Mouse (Mus musculus) kidney, embryonic 16.5 days (tissue): ENCODE data around the gene Ccdc3. TPM values are rescaled to one million over a fixed set of nuclear protein-coding genes. Genes with fewer than 3 reads are reported as not detected.
A peak's percentile ranks its signal among the peaks of the same experiment; 100 is the strongest.

Source experiments
- ATAC-seq: fragments of 200-750 bp; cut with Nextera tagmentation; 2 replicates; pipeline ENCODE4 v1.8.0; 2017; ENCODE audit warnings: moderate TSS enrichment; ENCODE audit not compliant: low FRiP score, low TSS enrichment
- H3K27ac ChIP-seq: fragments of 300-500 bp; sonication (generic); 2 replicates; pipeline ENCODE4 v1.5.1; 2014; ENCODE audit warnings: low read length
- H3K27me3 ChIP-seq: fragments of 300-500 bp; sonication (generic); 2 replicates; pipeline ENCODE4 v1.6.1; 2014; ENCODE audit warnings: low read length, control low read depth, mixed read lengths; ENCODE audit not compliant: insufficient read depth
- H3K36me3 ChIP-seq: fragments of 300-500 bp; sonication (generic); 2 replicates; pipeline ENCODE4 v1.6.1; 2014; ENCODE audit warnings: low read length, control low read depth, mixed read lengths; ENCODE audit not compliant: insufficient read depth
- H3K4me1 ChIP-seq: fragments of 300-500 bp; sonication (generic); 2 replicates; pipeline ENCODE4 v1.6.1; 2014; ENCODE audit warnings: low read length, control low read depth, mixed read lengths; ENCODE audit not compliant: insufficient read depth
- H3K4me2 ChIP-seq: fragments of 300-500 bp; sonication (generic); replicated peaks from 2 replicates; pipeline ENCODE4 v1.6.1; 2014; ENCODE audit warnings: low read depth, low read length
- H3K4me3 ChIP-seq: fragments of 300-500 bp; sonication (generic); 2 replicates; pipeline ENCODE4 v1.5.1; 2014; ENCODE audit warnings: mild to moderate bottlenecking, low read length
- H3K9ac ChIP-seq: fragments of 300-500 bp; sonication (generic); replicated peaks from 2 replicates; pipeline ENCODE4 v1.6.1; 2014; ENCODE audit warnings: low read length
- H3K9me3 ChIP-seq: fragments of 300-500 bp; sonication (generic); 2 replicates; pipeline ENCODE4 v1.6.1; 2016; ENCODE audit warnings: low read length, control low read depth
- WGBS: fragments of 180-500 bp; shearing (Covaris S2); extraction: QIAGEN DNeasy Blood & Tissue Kit; methylation state at CpG from one replicate; pipeline ENCODE4 v1.1.7; 2014; 5-methylcytosine and 5-hydroxymethylcytosine counted together
- polyA plus RNA-seq: library from polyadenylated mRNA; unstranded; fragments of >200 nt; fragmentation: Nextera tagmentation; extraction: Ambion mirVana; gene quantifications from 2 replicates; pipeline ENCODE4 v1.2.1, GENCODE M21; 2015

Ccdc3 gene
- polyA plus RNA-seq, 1 experiment from 2014 or later = 12.1 TPM

DNA sequence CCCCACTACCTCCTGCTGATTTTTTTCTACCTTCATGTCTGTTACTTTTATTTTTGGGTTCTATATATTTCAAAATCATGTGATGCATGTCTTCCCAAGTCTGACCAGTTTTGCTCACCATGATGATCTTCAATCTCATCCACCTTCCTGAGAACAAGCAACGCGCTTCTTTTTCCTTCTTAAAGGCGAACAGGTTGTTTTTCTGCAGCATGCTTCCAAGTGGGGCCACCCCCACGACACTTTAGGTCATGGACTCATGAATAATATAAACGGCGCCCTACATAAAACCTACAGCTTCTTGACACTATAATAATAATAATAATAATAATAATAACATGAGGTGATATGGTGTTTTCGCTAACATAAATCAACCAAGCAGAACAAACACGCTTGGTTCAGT, 23.2 kb upstream of the Ccdc3 start:
- no peaks in the 10 kb centered on the region for H3K9me3 ChIP-seq
- no peak for ATAC-seq
- H3K36me3 ChIP-seq = no peaks in the 10 kb centered on the region
- no peaks in the 10 kb centered on the region for H3K4me1 ChIP-seq
- 72% methylated on average over 8 of the region's 8 CpGs for WGBS
- no peak overlapping the region for H3K27ac ChIP-seq
- H3K4me2 ChIP-seq = no peak overlapping the region
- H3K4me3 ChIP-seq = no peak overlapping the region
- no peak overlapping the region for H3K9ac ChIP-seq
- no peaks in the 10 kb centered on the region for H3K27me3 ChIP-seq

- Histone ChIP-seq H3K4me3 (no peak overlapping the region), H3K9ac (no peak overlapping the region), H3K9me3 (no peaks in the 10 kb centered on the region), H3K27me3 (no peaks in the 10 kb centered on the region), H3K4me2 (no peak overlapping the region), H3K4me1 (no peaks in the 10 kb centered on the region), H3K27ac (no peak overlapping the region), H3K36me3 (no peaks in the 10 kb centered on the region)
- ATAC-seq = no peak
- WGBS = 38% methylated on average over 5 of the region's 5 CpGs
These were observed 20.6 kb upstream of the Ccdc3 start for GRCm38 (mm10) chr2:5116856-5117532.

GRCm38 (mm10) chr2:5125506-5125905, 12.1 kb upstream of the Ccdc3 start:
- no peak overlapping the region for H3K4me2 ChIP-seq
- H3K36me3 ChIP-seq = no peaks in the 10 kb centered on the region
- H3K27me3 ChIP-seq = no peaks in the 10 kb centered on the region
- ATAC-seq = peak; percentile 79
- H3K9me3 ChIP-seq = no peaks in the 10 kb centered on the region
- H3K4me3 ChIP-seq = no peak overlapping the region
- WGBS = 9% methylated on average over 6 of the region's 6 CpGs
- peaks cover 25% of the 10 kb centered on the region for H3K4me1 ChIP-seq
- H3K27ac ChIP-seq = peak overlapping the region; percentile 34; the same call in 1 of the 2 replicates
- H3K9ac ChIP-seq = no peak overlapping the region

- ATAC-seq = no peak
- 67% methylated on average over 5 of the region's 5 CpGs for WGBS
- peaks cover 25% of the 10 kb centered on the region for H3K4me1 ChIP-seq
- no peaks in the 10 kb centered on the region for H3K36me3 ChIP-seq
- H3K27me3 ChIP-seq = no peaks in the 10 kb centered on the region
- no peak overlapping the region for H3K4me3 ChIP-seq
- H3K27ac ChIP-seq = no peak overlapping the region
- no peak overlapping the region for H3K9ac ChIP-seq
- no peak overlapping the region for H3K4me2 ChIP-seq
- no peaks in the 10 kb centered on the region for H3K9me3 ChIP-seq
These were observed 10.2 kb upstream of the Ccdc3 start for GRCm38 (mm10) chr2:5127369-5127768.

GRCm38 (mm10) chr2:5129099-5129498, 8.5 kb upstream of the Ccdc3 start:
- H3K4me3 ChIP-seq = no peak overlapping the region
- H3K36me3 ChIP-seq = no peaks in the 10 kb centered on the region
- H3K9ac ChIP-seq = no peak overlapping the region
- peaks cover 25% of the 10 kb centered on the region for H3K4me1 ChIP-seq
- H3K27me3 ChIP-seq = no peaks in the 10 kb centered on the region
- H3K9me3 ChIP-seq = no peaks in the 10 kb centered on the region
- peak overlapping the region; percentile 56 for H3K27ac ChIP-seq
- no peak overlapping the region for H3K4me2 ChIP-seq
- ATAC-seq = 0 out of 2 replicates have a peak, but pooled peaks have one; percentile 64
- 37% methylated on average over 3 of the region's 3 CpGs for WGBS

DNA sequence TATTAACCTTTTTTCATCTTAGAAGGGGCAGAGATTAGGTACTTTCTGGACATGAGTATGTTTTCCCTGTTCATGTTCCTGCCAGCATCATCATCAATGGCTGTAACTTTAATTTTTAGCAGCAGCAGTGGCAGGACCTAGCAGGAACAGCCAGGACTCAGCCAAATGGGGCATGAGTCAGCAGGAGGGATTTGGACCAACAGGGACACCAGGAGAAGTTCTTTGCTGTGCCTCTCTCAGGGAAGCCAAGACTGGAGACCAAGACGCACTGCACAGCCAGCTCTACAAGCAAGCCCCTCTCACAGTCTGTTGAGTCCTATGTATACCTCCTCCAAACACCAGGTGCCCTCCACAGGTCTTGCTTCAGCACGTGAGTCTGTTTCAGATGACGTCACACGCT, 5.5 kb upstream of the Ccdc3 start:
- no peak overlapping the region for H3K27ac ChIP-seq
- H3K36me3 ChIP-seq = no peaks in the 10 kb centered on the region
- H3K4me1 ChIP-seq = peaks cover 15% of the 10 kb centered on the region
- H3K4me3 ChIP-seq = no peak overlapping the region
- no peaks in the 10 kb centered on the region for H3K9me3 ChIP-seq
- no peak for ATAC-seq
- no peak overlapping the region for H3K4me2 ChIP-seq
- H3K9ac ChIP-seq = no peak overlapping the region
- H3K27me3 ChIP-seq = peaks cover 5% of the 10 kb centered on the region; the same call in 1 of the 2 replicates
- WGBS = 94% methylated on average over 4 of the region's 4 CpGs

DNA sequence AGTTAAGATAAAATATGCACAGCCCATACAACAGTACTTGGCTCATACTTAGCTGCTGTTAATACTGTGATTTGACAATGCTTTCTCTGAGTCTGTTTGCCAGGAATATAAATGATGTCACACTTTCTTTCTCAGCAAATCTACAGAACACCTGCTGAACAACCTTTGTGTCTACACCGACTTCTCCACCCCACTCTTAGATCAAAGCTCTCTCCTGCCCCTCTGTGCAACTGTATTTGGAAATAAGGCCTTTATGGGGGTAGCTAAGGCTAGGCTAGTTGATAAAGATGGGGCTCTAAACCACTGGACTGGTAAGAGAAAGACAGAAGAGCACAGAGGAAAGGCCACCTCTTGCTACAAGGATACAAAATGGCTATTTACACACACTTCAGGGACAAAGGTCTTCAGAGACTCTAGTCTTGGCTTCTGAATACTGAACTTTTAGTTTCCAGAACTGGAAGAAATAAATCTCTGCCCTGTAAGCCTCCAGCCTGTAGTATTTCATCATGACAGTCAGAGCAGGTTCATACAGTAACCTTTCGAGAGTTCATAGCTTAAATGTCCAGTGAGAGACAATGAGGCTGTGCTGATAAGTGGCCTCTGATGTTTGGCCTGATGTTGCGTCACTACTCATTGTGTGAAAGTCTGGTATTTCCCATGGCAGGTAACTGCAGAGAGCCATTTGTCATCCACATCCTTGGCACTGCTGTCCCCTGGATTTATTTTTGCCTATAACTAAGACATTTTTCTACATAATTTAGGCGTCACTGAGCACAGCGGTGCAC, 2.4 kb upstream of the Ccdc3 start:
- WGBS = 52% methylated on average over 5 of the region's 5 CpGs
- ATAC-seq = no peak

DNA sequence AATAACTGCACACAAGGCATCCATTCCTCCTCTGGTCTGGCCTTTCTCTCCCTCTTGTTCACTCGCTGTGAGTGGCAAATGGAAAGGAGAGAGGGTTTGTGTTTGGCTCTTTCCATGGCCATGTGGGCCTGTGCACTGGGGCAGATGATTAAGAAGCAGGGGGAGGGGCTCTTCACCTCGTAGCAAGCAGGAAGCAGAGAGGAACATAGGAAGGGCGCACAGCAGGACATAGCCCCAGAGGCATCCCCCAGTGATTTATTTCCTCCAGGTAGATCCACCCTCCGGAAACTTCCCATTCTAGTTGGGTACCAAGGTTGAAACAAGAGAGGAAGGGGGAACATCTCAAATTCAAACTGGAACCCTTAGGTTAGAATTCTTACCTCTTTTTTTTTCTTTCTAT, 2.4 kb downstream of the Ccdc3 start:
- Histone ChIP-seq H3K9ac (no peak overlapping the region), H3K4me1 (peaks cover 13% of the 10 kb centered on the region; the same call in 1 of the 2 replicates), H3K4me2 (peak overlapping the region; percentile 7; the same call in 1 of the 2 replicates), H3K27ac (no peak overlapping the region), H3K4me3 (no peak overlapping the region), H3K9me3 (no peaks in the 10 kb centered on the region), H3K36me3 (no peaks in the 10 kb centered on the region), H3K27me3 (peaks cover 28% of the 10 kb centered on the region)
- no peak for ATAC-seq
- WGBS = 42% methylated on average over 4 of the region's 4 CpGs

More for the DNA sequence above, 2.4 kb upstream of the Ccdc3 start:
- Histone ChIP-seq H3K36me3 (no peaks in the 10 kb centered on the region), H3K9ac (no peak overlapping the region), H3K9me3 (no peaks in the 10 kb centered on the region), H3K4me1 (peaks cover 13% of the 10 kb centered on the region; the same call in 1 of the 2 replicates), H3K4me2 (no peak overlapping the region), H3K27me3 (peaks cover 28% of the 10 kb centered on the region), H3K4me3 (no peak overlapping the region), H3K27ac (no peak overlapping the region)

GRCm38 (mm10) chr2:5144446-5144845, 6.9 kb downstream of the Ccdc3 start:
- Histone ChIP-seq H3K27me3 (peaks cover 3% of the 10 kb centered on the region; the same call in 1 of the 2 replicates), H3K4me1 (0 out of 2 replicates have a peak, but pooled peaks cover 3% of the 10 kb centered on the region), H3K4me2 (no peak overlapping the region), H3K9ac (no peak overlapping the region), H3K9me3 (no peaks in the 10 kb centered on the region), H3K27ac (no peak overlapping the region), H3K36me3 (no peaks in the 10 kb centered on the region), H3K4me3 (no peak overlapping the region)
- WGBS = 62% methylated on average over 6 of the region's 6 CpGs
- ATAC-seq = no peak

GRCm38 (mm10) chr2:5147907-5148306, 10.3 kb downstream of the Ccdc3 start:
- WGBS = 60% methylated on average over 2 of the region's 2 CpGs
- H3K27me3 ChIP-seq = no peaks in the 10 kb centered on the region
- no peak overlapping the region for H3K9ac ChIP-seq
- no peaks in the 10 kb centered on the region for H3K36me3 ChIP-seq
- no peaks in the 10 kb centered on the region for H3K9me3 ChIP-seq
- no peak overlapping the region for H3K4me3 ChIP-seq
- no peak overlapping the region for H3K4me2 ChIP-seq
- H3K4me1 ChIP-seq = no peaks in the 10 kb centered on the region
- no peak for ATAC-seq
- no peak overlapping the region for H3K27ac ChIP-seq
